Mouse (Mus musculus) spleen, adult 2 months (tissue): ENCODE data around the gene Fbln2.

Experiments used
- CTCF ChIP-seq: fragments of 200-500 bp; IDR thresholded peaks from 2 replicates; pipeline ENCODE4 v1.5.1; 2011; ENCODE audit warnings: mild to moderate bottlenecking, inconsistent platforms; ENCODE audit not compliant: insufficient read depth, insufficient read length, insufficient replicate concordance; ENCODE audit errors: extremely low read depth
- POLR2A ChIP-seq: fragments of 200-500 bp; IDR thresholded peaks from 2 replicates; pipeline ENCODE4 v1.6.1; 2011; ENCODE audit warnings: low read depth, low read length, inconsistent platforms

GRCm38 (mm10) chr6:91287636-91288035 is 75.4 kb downstream of the Fbln2 start:
- no peak for TF ChIP-seq POLR2A
- no peak for TF ChIP-seq CTCF
